In the genomic region with DNA sequence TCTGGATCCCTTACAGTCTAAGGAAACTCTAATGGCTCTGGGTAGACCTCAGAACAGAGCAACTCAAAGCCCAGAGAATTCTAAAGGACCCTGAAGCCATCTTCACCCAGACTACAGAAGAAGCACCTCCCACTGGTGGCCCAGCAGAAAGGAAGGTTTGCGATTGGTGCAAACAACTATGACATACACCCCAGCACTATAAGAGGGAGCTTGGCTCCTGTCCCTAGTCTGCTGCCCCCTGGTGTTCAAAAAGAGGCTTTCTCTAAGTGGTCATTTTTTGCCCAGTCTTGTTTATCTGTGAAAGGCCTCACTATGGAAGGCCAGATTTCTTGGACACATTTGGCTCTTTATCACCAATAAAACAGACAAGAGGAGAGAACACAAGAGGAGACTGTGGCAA, we compare ENCODE assay signal across 7 mouse cellular contexts.
DNase-seq lines count a peak whose midpoint lies in the region; ATAC-seq and TF ChIP-seq lines count a peak whose summit lies in the region.

No protein-coding gene starts in this region.

- peaks cover 6% of the 10 kb centered on the region; the same call in 1 of the 2 replicates for H3K4me1 ChIP-seq in lung, embryonic 16.5 days (replicated peaks; ENCODE audit: control insufficient read depth, insufficient read depth, low read length)

- H3K36me3 ChIP-seq in lung, embryonic 16.5 days (ENCODE audit: control insufficient read depth, insufficient read depth, low read length) = peaks cover 74% of the 10 kb centered on the region

- H3K27me3 ChIP-seq in lung, embryonic 16.5 days (ENCODE audit: control insufficient read depth, insufficient read depth, low read depth, low read length) = no peaks in the 10 kb centered on the region

- WGBS in lung, embryonic 16.5 days = 24% methylated on average over 1 of the region's 1 CpGs

- peak; percentile 63 for ATAC-seq in lung, embryonic 16.5 days (ENCODE audit: low read depth)

- peak; percentile 90 for DNase-seq in ES-CJ7 (ENCODE audit: low read depth, low spot score)
- DNase-seq in adrenal gland, adult 8-10 months = peak; percentile 28
- peak; percentile 62 for DNase-seq in embryo, embryonic 11.5 days (ENCODE audit: low read depth, low spot score)
- peak; percentile 71 for DNase-seq in heart, postnatal 4 days
- peak; percentile 44 to 57 for DNase-seq in layer of hippocampus, adult 2 months (ENCODE audit: low spot score in 2 of 2)
- peak; percentile 90 for DNase-seq in retina, postnatal 1 day

- H3K9ac ChIP-seq in lung, embryonic 16.5 days (ENCODE audit: low read length) = no peak overlapping the region

- peak; percentile 89 for TF ChIP-seq CTCF in layer of hippocampus, adult 2 months (conservative IDR thresholded peaks at IDR 0.05)

- H3K27ac ChIP-seq in layer of hippocampus, adult 2 months = no peak overlapping the region
- no peak overlapping the region for H3K27ac ChIP-seq in lung, embryonic 16.5 days (ENCODE audit: low read length)

- no peaks in the 10 kb centered on the region for H3K9me3 ChIP-seq in lung, embryonic 16.5 days (ENCODE audit: control insufficient read depth, low read length)

- H3K4me2 ChIP-seq in lung, embryonic 16.5 days (ENCODE audit: low read depth, low read length) = no peak overlapping the region

- no peak overlapping the region for H3K4me3 ChIP-seq in layer of hippocampus, adult 2 months
- no peak overlapping the region for H3K4me3 ChIP-seq in lung, embryonic 16.5 days (ENCODE audit: low read length)

Comparison
In these comparisons a context has a peak if more than half of its experiments do, and no peak if none do; other contexts are left out.
1. DNase-seq: peak in every context shown above with its lines; median percentile 90 in ES-CJ7; 90 in retina, postnatal 1 day; 71 in heart, postnatal 4 days; 62 in embryo, embryonic 11.5 days; 50 in layer of hippocampus, adult 2 months; 28 in adrenal gland, adult 8-10 months.